Mouse (Mus musculus) liver, embryonic 12.5 days (tissue): ENCODE results near the gene Frem2. TPM values are rescaled to one million over a fixed set of nuclear protein-coding genes. Genes with fewer than 3 reads are reported as not detected.
A peak's percentile ranks its signal among the peaks of the same experiment; 100 is the strongest.

Source experiments
- ATAC-seq: fragments of 200-750 bp; cut with Nextera tagmentation; 2 replicates; pipeline ENCODE4 v1.8.0; 2017; ENCODE audit warnings: moderate number of reproducible peaks, mild to moderate bottlenecking, moderate library complexity
- H3K27ac ChIP-seq: fragments of 300-500 bp; sonication (generic); 2 replicates; pipeline ENCODE4 v1.5.1; 2016; ENCODE audit warnings: mild to moderate bottlenecking
- H3K27me3 ChIP-seq: fragments of 300-500 bp; sonication (generic); replicated peaks from 2 replicates; pipeline ENCODE4 v1.6.1; 2016; ENCODE audit warnings: mild to moderate bottlenecking, moderate library complexity
- H3K36me3 ChIP-seq: fragments of 300-500 bp; sonication (generic); 2 replicates; pipeline ENCODE4 v1.6.1; 2016; ENCODE audit warnings: mild to moderate bottlenecking, moderate library complexity
- H3K4me1 ChIP-seq: fragments of 300-500 bp; sonication (generic); 2 replicates; pipeline ENCODE4 v1.6.1; 2016
- H3K4me2 ChIP-seq: fragments of 300-500 bp; sonication (generic); 2 replicates; pipeline ENCODE4 v1.6.1; 2016; ENCODE audit warnings: mild to moderate bottlenecking, moderate library complexity
- H3K4me3 ChIP-seq: fragments of 300-500 bp; sonication (generic); 2 replicates; pipeline ENCODE4 v1.5.1; 2016; ENCODE audit warnings: mild to moderate bottlenecking, moderate library complexity
- H3K9ac ChIP-seq: fragments of 300-500 bp; sonication (generic); 2 replicates; pipeline ENCODE4 v1.6.1; 2016; ENCODE audit warnings: mild to moderate bottlenecking, moderate library complexity
- H3K9me3 ChIP-seq: fragments of 300-500 bp; sonication (generic); replicated peaks from 2 replicates; pipeline ENCODE4 v1.6.1; 2016; ENCODE audit warnings: mild to moderate bottlenecking, moderate library complexity
- WGBS: fragments of 180-500 bp; shearing (Covaris S2); methylation state at CpG from one replicate; pipeline ENCODE4 v1.1.7; 2016; ENCODE audit not compliant: insufficient replicate concordance; 5-methylcytosine and 5-hydroxymethylcytosine counted together
- polyA plus RNA-seq: library from polyadenylated mRNA; unstranded; fragments of >200 nt; fragmentation: Nextera tagmentation; extraction: Ambion mirVana; gene quantifications from 2 replicates; pipeline ENCODE4 v1.2.1, GENCODE M21; 2016

The Frem2 gene
- polyA plus RNA-seq, 1 experiment from 2014 or later, result 1.1 TPM

DNA sequence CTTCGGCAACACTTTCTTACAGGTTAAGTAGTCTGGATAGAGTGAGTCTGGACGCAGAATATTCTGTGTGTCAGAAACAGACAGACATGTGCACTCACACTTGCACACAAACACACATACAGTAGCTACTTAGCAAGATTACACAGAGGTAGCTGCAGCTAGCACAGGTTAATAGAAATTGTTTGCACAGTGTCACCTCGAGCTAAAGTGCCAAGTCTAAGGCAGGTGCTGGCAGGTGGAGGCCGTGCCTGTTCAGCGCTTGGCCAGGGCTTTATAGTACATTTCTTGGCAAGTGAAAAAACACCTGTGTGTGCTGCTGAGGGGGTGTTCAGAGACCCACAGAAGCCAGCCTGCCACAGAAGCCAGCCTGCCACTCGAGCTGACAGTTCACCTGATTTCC is 126.8 kb downstream of the Frem2 start:
- Histone ChIP-seq H3K4me2 (no peak overlapping the region), H3K4me3 (no peak overlapping the region), H3K27ac (no peak overlapping the region), H3K9ac (no peak overlapping the region), H3K27me3 (no peaks in the 10 kb centered on the region), H3K9me3 (no peaks in the 10 kb centered on the region), H3K4me1 (no peaks in the 10 kb centered on the region), H3K36me3 (no peaks in the 10 kb centered on the region)
- no peak for ATAC-seq
- WGBS, result 69% methylated on average over 6 of the region's 6 CpGs

- 15% methylated on average over 21 of the region's 21 CpGs for WGBS
- Histone ChIP-seq H3K27ac (no peak overlapping the region), H3K9me3 (no peaks in the 10 kb centered on the region), H3K4me2 (peak overlapping the region; percentile 52), H3K27me3 (no peaks in the 10 kb centered on the region), H3K4me3 (peak overlapping the region; percentile 19; the same call in 1 of the 2 replicates), H3K4me1 (no peaks in the 10 kb centered on the region), H3K9ac (no peak overlapping the region), H3K36me3 (no peaks in the 10 kb centered on the region)
- ATAC-seq, result no peak
These were observed 131.4 kb downstream of the Frem2 start for GRCm38 (mm10) chr3:53525737-53526136.

DNA sequence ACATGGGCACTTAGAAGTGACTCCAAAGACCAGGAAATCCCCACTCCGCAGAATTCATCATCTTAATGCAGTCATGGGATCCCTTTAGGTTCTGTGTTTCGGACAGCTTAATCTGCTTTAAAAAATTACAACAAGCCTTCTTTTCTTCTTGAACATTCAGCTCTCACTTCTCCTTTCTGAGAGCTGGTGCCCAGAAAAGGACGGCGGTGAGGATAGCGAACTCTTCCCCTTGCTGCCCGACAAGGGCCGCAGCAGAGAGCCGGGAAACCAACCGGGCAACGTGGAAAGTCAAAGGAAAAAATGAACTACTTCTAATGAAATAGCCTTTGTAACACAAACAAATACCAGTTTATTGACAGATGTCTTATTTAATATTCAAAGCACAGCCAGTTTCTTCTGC is 134.4 kb downstream of the Frem2 start:
- H3K9ac ChIP-seq, result no peak overlapping the region
- no peaks in the 10 kb centered on the region for H3K4me1 ChIP-seq
- no peak overlapping the region for H3K27ac ChIP-seq
- ATAC-seq, result no peak
- no peaks in the 10 kb centered on the region for H3K27me3 ChIP-seq
- WGBS, result 76% methylated on average over 10 of the region's 10 CpGs
- H3K4me3 ChIP-seq, result no peak overlapping the region
- H3K36me3 ChIP-seq, result no peaks in the 10 kb centered on the region
- no peaks in the 10 kb centered on the region for H3K9me3 ChIP-seq
- no peak overlapping the region for H3K4me2 ChIP-seq

DNA sequence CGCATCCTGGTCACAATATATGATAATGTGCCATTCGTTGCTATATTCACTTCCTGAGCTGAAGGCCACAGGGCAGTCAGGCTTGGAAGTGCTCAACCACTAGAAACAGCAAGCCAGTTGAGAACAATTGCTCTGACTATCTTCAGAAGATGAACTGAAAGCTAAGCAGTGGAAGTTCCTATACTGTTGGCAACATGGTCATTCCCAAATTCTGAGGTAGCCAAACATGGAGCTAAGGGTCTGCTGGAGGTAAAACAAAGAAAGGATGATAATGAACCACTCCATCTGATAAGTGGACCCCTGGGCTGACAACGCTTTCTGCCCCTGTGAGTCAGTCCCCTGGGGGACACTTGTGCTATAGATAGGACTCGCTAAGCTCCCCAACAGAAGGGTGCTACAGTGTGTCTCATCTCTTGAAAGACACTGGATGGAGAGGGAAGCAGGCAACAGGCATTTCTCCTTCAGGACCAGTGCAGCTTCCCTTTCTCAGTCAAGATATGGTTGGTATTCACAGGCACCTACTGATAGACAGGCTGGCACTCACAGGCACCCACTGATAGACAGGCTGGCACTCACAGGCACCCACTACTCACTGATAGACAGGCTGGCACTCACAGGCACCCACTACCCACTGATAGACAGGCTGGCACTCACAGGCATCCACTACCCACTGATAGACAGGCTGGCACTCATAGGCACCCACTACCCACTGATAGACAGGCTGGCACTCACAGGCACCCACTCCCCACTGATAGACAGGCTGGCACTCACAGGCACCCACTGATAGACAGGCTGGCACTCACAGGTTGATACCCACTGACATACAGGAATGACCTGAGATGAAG is 142.7 kb downstream of the Frem2 start:
- Histone ChIP-seq H3K4me2 (no peak overlapping the region), H3K36me3 (no peaks in the 10 kb centered on the region), H3K27ac (no peak overlapping the region), H3K27me3 (no peaks in the 10 kb centered on the region), H3K4me3 (no peak overlapping the region), H3K4me1 (peaks cover 11% of the 10 kb centered on the region), H3K9me3 (no peaks in the 10 kb centered on the region), H3K9ac (no peak overlapping the region)
- 43% methylated on average over 4 of the region's 4 CpGs for WGBS
- no peak for ATAC-seq

DNA sequence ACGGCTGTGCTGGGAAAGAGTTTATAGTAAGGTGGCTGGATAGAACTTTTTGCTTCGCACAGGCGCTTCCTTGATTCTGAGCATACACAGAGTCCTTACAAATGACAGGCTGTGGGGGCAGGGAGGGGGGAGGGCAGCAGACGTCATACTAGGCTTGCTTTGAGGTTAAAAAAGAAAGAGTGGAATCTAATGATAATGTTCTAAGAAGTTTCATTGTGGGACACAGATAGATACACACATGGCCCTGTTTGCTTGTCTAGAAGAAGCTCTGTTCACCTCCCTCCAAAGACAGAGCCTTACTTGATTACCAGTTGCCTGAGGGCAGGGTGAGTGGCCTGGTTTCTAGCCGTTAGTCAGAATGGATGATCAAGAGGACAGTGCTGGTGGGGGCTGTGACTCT is 144.1 kb downstream of the Frem2 start:
- Histone ChIP-seq H3K4me2 (no peak overlapping the region), H3K9ac (no peak overlapping the region), H3K4me1 (peaks cover 11% of the 10 kb centered on the region), H3K27me3 (no peaks in the 10 kb centered on the region), H3K36me3 (no peaks in the 10 kb centered on the region), H3K9me3 (no peaks in the 10 kb centered on the region), H3K4me3 (no peak overlapping the region), H3K27ac (no peak overlapping the region)
- WGBS, result 35% methylated on average over 5 of the region's 5 CpGs
- ATAC-seq, result peak; percentile 59; the same call in 1 of the 2 replicates

DNA sequence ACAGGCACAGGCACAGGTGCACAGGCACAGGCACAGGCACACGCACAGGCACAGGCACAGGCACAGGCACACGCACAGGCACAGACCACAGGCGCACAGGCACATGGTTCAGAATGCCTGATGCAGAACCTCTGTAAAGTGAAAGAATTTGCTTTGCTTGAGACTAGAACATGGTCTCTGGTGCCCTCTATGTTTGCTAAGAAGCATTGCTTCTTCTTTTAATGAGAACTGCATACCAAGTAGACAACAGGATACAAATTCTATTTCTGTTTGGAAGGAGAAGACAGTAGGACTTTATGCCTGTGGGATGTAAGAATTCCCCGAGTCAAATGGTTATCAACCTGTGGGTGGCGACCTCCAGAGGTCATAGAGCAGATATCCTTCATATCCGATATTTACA is 154.7 kb downstream of the Frem2 start:
- WGBS, result 61% methylated on average over 6 of the region's 6 CpGs
- no peak overlapping the region for H3K27ac ChIP-seq
- H3K4me1 ChIP-seq, result no peaks in the 10 kb centered on the region
- H3K27me3 ChIP-seq, result no peaks in the 10 kb centered on the region
- ATAC-seq, result no peak
- no peak overlapping the region for H3K4me3 ChIP-seq
- H3K9ac ChIP-seq, result no peak overlapping the region
- H3K36me3 ChIP-seq, result no peaks in the 10 kb centered on the region
- H3K9me3 ChIP-seq, result no peaks in the 10 kb centered on the region
- no peak overlapping the region for H3K4me2 ChIP-seq

DNA sequence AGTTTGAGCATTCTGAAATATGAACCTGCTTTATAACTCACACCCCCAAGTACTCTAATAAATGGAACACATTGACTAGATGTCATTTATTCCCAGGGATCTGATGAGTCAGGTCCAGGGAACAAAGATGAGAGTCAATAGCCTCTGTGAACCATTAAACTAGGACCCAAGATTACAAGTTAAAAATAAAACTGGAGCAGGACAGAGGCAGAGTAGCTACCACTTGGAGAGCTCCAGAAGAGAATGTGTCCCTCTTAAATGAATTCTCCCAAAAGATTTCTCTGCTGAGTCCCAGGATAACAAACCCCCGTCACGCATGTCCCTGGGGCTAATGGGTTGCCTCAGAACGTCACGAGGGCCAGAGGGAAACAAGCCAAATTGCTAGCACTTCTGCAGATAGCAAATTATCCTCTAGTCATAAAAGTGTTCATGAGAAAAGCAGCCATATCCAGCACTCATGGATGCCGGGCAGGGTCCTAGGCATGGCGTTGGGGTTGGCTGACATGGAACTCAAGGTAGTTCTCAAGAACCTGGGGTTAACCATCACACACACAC is 158.7 kb downstream of the Frem2 start:
- H3K27me3 ChIP-seq, result no peaks in the 10 kb centered on the region
- no peaks in the 10 kb centered on the region for H3K36me3 ChIP-seq
- H3K4me1 ChIP-seq, result no peaks in the 10 kb centered on the region
- H3K4me2 ChIP-seq, result no peak overlapping the region
- no peak overlapping the region for H3K9ac ChIP-seq
- WGBS, result 66% methylated on average over 6 of the region's 6 CpGs
- no peak overlapping the region for H3K27ac ChIP-seq
- no peaks in the 10 kb centered on the region for H3K9me3 ChIP-seq
- no peak for ATAC-seq
- no peak overlapping the region for H3K4me3 ChIP-seq

GRCm38 (mm10) chr3:53488353-53488752 is 168.8 kb downstream of the Frem2 start, which contains the start of gene Stoml3:
Stoml3 (plus strand) TSS chr3:53488653.
- ATAC-seq, result no peak
- WGBS, result 65% methylated on average over 6 of the region's 6 CpGs
- no peak within 1 kb of the TSS for H3K27ac ChIP-seq

DNA sequence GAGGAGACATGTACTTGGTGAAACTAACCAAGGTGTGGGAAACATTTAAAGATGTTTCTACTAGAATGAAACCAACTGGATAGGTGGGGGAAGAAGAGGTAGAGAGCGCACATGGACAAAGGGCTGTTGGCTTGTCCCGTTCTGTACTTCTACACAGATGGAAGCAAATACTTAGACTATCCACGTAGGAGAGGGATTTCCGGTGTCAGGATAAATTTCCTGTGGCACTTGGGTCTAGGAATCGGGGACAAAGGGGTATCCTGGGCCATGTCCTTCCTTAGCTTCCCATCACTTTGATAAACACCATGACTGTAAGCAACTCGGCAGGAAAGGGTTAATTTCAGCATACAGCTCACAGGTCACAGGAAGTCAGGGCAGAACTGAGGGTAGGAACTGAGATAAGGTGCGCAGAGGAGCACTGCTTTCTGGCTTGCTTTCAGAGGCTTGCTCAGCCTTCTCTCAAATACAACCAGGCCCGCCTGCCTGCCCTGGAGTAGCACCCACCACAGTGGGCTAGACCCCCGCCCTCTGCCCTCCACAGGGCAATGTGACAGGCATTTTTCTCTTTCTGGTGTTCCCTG is 170.1 kb downstream of the Frem2 start:
- peaks cover 15% of the 10 kb centered on the region for H3K4me1 ChIP-seq
- no peaks in the 10 kb centered on the region for H3K9me3 ChIP-seq
- H3K4me2 ChIP-seq, result 0 out of 2 replicates have a peak overlapping the region, but pooled peaks have one; percentile 2
- H3K4me3 ChIP-seq, result no peak overlapping the region
- H3K36me3 ChIP-seq, result peaks cover 6% of the 10 kb centered on the region
- no peak overlapping the region for H3K9ac ChIP-seq
- WGBS, result 24% methylated on average over 9 of the region's 9 CpGs
- no peaks in the 10 kb centered on the region for H3K27me3 ChIP-seq
- peak; percentile 61; the same call in 1 of the 2 replicates for ATAC-seq
- no peak overlapping the region; the same call in 1 of the 2 replicates for H3K27ac ChIP-seq

More at GRCm38 (mm10) chr3:53488353-53488752, 168.8 kb downstream of the Frem2 start, which contains the start of gene Stoml3:
- H3K36me3 ChIP-seq, result no peaks in the 10 kb centered on the region
- H3K27me3 ChIP-seq, result no peaks in the 10 kb centered on the region
- H3K9ac ChIP-seq, result no peak within 1 kb of the TSS
- peaks cover 15% of the 10 kb centered on the region for H3K4me1 ChIP-seq
- H3K4me3 ChIP-seq, result no peak within 1 kb of the TSS
- 0 out of 2 replicates have a peak within 1 kb of the TSS, but pooled peaks have one; percentile 2 for H3K4me2 ChIP-seq
- H3K9me3 ChIP-seq, result no peaks in the 10 kb centered on the region

DNA sequence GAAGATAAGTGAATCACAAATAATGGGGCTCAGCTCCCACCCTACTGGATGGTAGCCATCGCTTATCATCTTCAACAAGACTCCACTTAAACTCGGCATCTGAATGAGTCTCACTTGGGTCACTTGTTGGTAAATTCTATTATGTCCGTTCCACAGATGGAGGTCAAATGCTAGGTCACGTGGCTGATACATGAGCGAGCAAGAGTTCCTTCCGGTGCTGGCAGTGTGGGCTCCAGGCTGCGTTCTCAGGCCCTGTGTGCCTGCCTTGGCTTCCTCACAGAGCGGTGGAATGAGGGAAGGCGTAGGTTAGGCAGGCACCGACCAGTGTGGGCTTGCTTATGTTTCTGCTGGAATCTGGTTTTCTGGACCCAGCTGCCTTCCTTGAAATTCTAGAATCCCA is 170.6 kb downstream of the Frem2 start:
- Histone ChIP-seq H3K36me3 (peaks cover 11% of the 10 kb centered on the region), H3K4me2 (no peak overlapping the region), H3K4me3 (no peak overlapping the region), H3K4me1 (peaks cover 15% of the 10 kb centered on the region), H3K27me3 (no peaks in the 10 kb centered on the region), H3K9me3 (no peaks in the 10 kb centered on the region), H3K9ac (no peak overlapping the region), H3K27ac (no peak overlapping the region)
- no peak for ATAC-seq
- 72% methylated on average over 10 of the region's 10 CpGs for WGBS

DNA sequence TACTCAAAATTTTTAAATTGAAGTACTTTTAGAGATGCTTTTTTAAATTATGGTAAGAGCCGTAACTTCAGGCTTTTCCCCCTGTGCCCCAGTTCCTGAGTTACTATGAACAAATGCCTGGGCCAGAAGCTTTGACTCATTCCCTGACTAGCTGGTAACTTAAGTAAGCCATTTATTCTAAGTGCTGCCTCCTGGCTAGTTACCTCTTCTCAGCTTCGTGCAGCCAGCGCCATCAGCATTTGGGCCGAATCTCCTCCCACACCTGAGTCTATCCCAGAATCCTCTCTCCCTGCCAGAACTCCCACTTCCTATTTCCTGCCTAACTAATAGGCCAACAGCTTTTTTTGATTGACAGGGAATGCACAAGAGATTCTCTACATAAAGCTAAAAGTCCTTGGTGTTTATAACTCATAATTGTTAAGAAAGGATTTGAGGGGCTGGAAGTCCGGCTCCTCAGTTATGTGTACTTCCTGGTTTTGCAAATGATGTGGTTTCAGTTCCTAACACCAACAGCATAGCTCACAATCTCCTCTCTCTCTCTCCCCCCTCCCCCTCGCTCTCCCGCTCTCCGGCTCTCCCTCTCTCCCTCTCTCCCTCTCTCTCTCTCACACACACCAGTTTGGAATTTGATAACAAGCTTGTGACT is 173.6 kb downstream of the Frem2 start:
- Histone ChIP-seq H3K27ac (no peak overlapping the region), H3K4me2 (no peak overlapping the region), H3K36me3 (peaks cover 37% of the 10 kb centered on the region), H3K9ac (no peak overlapping the region), H3K4me1 (peaks cover 15% of the 10 kb centered on the region), H3K4me3 (no peak overlapping the region), H3K9me3 (no peaks in the 10 kb centered on the region), H3K27me3 (no peaks in the 10 kb centered on the region)
- no peak for ATAC-seq
- WGBS, result 47% methylated on average over 8 of the region's 8 CpGs
